Mouse (Mus musculus) bone marrow macrophage, adult 2 months (primary cell): Measurements from ENCODE around the gene Zc3h7b.

Experiments
- CTCF ChIP-seq: IDR thresholded peaks from 2 replicates; pipeline ENCODE4 v1.5.1; 2012; ENCODE audit warnings: low read depth, mild to moderate bottlenecking, low read length, moderate library complexity
- POLR2A ChIP-seq: IDR thresholded peaks from 2 replicates; pipeline ENCODE4 v1.6.1; 2012; ENCODE audit warnings: mild to moderate bottlenecking, low read depth, low read length, borderline replicate concordance

- TF ChIP-seq CTCF (no peak), POLR2A (no peak)
These were observed 59.3 kb downstream of the Zc3h7b start for GRCm38 (mm10) chr15:81804172-81804571.
